Mouse (Mus musculus) neural tube, embryonic 11.5 days (tissue): ENCODE data around the gene Trappc6b. TPM values are rescaled to one million over a fixed set of nuclear protein-coding genes. Genes with fewer than 3 reads are reported as not detected.
A peak's percentile ranks its signal among the peaks of the same experiment; 100 is the strongest.

Experiments used
- ATAC-seq: fragments of 200-750 bp; cut with Nextera tagmentation; 2 replicates; pipeline ENCODE4 v1.8.0; 2017; ENCODE audit warnings: moderate number of reproducible peaks, mild to moderate bottlenecking, moderate TSS enrichment, moderate library complexity; ENCODE audit not compliant: insufficient read depth, low FRiP score, low TSS enrichment
- DNase-seq: peaks from one replicate; pipeline ENCODE4 v3.0.0-alpha.2; 2015; ENCODE audit warnings: low spot score
- H3K27ac ChIP-seq: fragments of 300-500 bp; sonication (generic); 2 replicates; pipeline ENCODE4 v1.5.1; 2014; ENCODE audit warnings: low read depth, mild to moderate bottlenecking, low read length
- H3K27me3 ChIP-seq: fragments of 300-500 bp; sonication (generic); 2 replicates; pipeline ENCODE4 v1.6.1; 2014; ENCODE audit warnings: mild to moderate bottlenecking, low read length, mixed read lengths; ENCODE audit not compliant: control insufficient read depth, insufficient read depth
- H3K36me3 ChIP-seq: fragments of 300-500 bp; sonication (generic); 2 replicates; pipeline ENCODE4 v1.6.1; 2014; ENCODE audit warnings: mild to moderate bottlenecking, low read length, moderate library complexity, mixed read lengths; ENCODE audit not compliant: control insufficient read depth, insufficient read depth
- H3K4me1 ChIP-seq: fragments of 300-500 bp; sonication (generic); 2 replicates; pipeline ENCODE4 v1.6.1; 2014; ENCODE audit warnings: low read length, mixed read lengths; ENCODE audit not compliant: control insufficient read depth, insufficient read depth
- H3K4me2 ChIP-seq: fragments of 300-500 bp; sonication (generic); 2 replicates; pipeline ENCODE4 v1.6.1; 2014; ENCODE audit warnings: low read depth, mild to moderate bottlenecking, moderate library complexity
- H3K4me3 ChIP-seq: fragments of 300-500 bp; sonication (generic); 2 replicates; pipeline ENCODE4 v1.5.1; 2014; ENCODE audit warnings: low read depth, low read length
- H3K9ac ChIP-seq: fragments of 300-500 bp; sonication (generic); 2 replicates; pipeline ENCODE4 v1.6.1; 2014; ENCODE audit warnings: mild to moderate bottlenecking, low read length
- H3K9me3 ChIP-seq: fragments of 300-500 bp; sonication (generic); 2 replicates; pipeline ENCODE4 v1.6.1; 2016; ENCODE audit warnings: low read length; ENCODE audit not compliant: control insufficient read depth
- WGBS: fragments of 180-500 bp; shearing (Covaris S2); extraction: QIAGEN DNeasy Blood & Tissue Kit; methylation state at CpG from one replicate; pipeline ENCODE4 v1.1.7; 2014; 5-methylcytosine and 5-hydroxymethylcytosine counted together
- polyA plus RNA-seq: library from polyadenylated mRNA; unstranded; fragments of >200 nt; fragmentation: Nextera tagmentation; extraction: Ambion mirVana; gene quantifications from 2 replicates; pipeline ENCODE4 v1.2.1, GENCODE M21; 2014

Gene Trappc6b
- polyA plus RNA-seq, 1 experiment from 2014 or later: 74.9 TPM

- H3K4me1 ChIP-seq: no peaks in the 10 kb centered on the region
- peak; percentile 59; the same call in 1 of the 2 replicates for ATAC-seq
- 36% methylated on average over 7 of the region's 7 CpGs for WGBS
- no peak overlapping the region for H3K4me3 ChIP-seq
- no peak for DNase-seq
- H3K27ac ChIP-seq: 0 out of 2 replicates have a peak overlapping the region, but pooled peaks have one; percentile 27
- no peaks in the 10 kb centered on the region for H3K9me3 ChIP-seq
- no peak overlapping the region for H3K9ac ChIP-seq
- H3K27me3 ChIP-seq: no peaks in the 10 kb centered on the region
- H3K4me2 ChIP-seq: no peak overlapping the region
- peaks cover 2% of the 10 kb centered on the region for H3K36me3 ChIP-seq
These were observed 20.4 kb downstream of the Trappc6b start for GRCm38 (mm10) chr12:59040851-59041250.

GRCm38 (mm10) chr12:59039971-59040844 lies 21.1 kb downstream of the Trappc6b start:
- H3K27ac ChIP-seq: peak overlapping the region; percentile 80
- 3% methylated on average over 23 of the region's 23 CpGs for WGBS
- no peaks in the 10 kb centered on the region for H3K4me1 ChIP-seq
- ATAC-seq (peak; percentile 90), DNase-seq (peak; percentile 78)
- H3K4me2 ChIP-seq: peak overlapping the region; percentile 26
- H3K9ac ChIP-seq: no peak overlapping the region; the same call in 1 of the 2 replicates
- H3K9me3 ChIP-seq: no peaks in the 10 kb centered on the region
- H3K4me3 ChIP-seq: 0 out of 2 replicates have a peak overlapping the region, but pooled peaks have one; percentile 8
- peaks cover 2% of the 10 kb centered on the region for H3K36me3 ChIP-seq
- no peaks in the 10 kb centered on the region for H3K27me3 ChIP-seq

DNA sequence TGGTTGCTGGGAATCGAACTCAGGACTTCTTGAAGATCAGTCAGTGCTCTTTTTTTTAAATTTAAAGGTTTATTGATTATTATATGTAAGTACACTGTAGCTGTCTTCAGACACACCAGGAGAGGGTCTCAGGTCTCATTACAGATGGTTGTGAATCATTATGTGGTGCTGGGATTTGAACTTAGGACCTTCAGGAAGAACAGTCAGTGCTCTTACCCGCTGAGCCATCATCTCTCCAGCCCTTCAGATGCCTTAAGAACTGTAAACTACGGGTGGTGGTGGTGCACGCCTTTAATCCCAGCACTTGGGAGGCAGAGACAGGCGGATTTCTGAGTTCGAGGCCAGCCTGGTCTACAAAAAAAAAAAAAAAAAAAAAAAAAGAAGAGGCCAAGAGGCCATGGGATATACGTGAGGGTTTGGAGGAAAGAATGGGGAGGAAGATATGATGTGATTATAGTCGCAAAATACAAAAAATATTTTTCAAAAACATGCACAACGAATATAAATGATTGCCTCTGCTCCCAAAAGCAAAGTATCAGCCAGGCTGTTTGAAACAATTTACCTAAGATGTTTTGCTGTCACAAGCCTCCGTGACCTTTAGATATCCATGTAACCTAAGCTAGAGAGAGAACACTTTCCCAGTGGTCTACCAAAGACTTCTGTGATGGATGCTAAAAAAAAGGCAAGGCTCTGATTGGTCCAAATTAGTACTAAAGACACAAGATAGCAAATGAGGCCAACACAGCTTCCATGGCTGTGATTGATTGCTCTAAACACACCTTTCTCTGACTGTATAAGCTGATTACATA lies 21.9 kb downstream of the Trappc6b start:
- Histone ChIP-seq H3K9me3 (no peaks in the 10 kb centered on the region), H3K9ac (no peak overlapping the region), H3K36me3 (peaks cover 2% of the 10 kb centered on the region), H3K4me1 (no peaks in the 10 kb centered on the region), H3K4me2 (no peak overlapping the region), H3K27ac (peak overlapping the region; percentile 80; the same call in 1 of the 2 replicates), H3K4me3 (no peak overlapping the region), H3K27me3 (no peaks in the 10 kb centered on the region)
- no peak for DNase-seq
- WGBS: 65% methylated on average over 10 of the region's 10 CpGs
- no peak; the same call in 1 of the 2 replicates for ATAC-seq

DNA sequence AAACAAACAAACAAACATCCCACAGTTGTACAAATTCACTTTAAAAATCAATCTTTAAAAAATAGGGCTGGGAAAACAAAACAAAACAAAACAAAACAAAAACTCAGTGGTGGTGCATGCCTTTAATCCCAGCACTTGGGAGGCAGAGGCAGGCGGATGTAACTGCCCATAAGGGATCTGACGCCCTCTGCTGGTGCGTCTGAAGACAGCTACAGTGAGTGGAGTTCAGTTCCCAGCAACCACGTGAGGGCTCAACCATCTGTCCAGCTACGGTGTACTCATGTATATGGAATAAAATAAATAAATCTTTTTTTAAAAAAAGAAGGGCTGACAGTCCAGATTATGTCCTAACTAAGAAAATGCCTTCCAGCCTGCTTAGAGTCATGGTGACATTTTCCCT lies 29.2 kb downstream of the Trappc6b start:
- no peaks in the 10 kb centered on the region for H3K4me1 ChIP-seq
- no peak for ATAC-seq
- WGBS: 73% methylated on average over 5 of the region's 5 CpGs
- H3K4me2 ChIP-seq: no peak overlapping the region
- DNase-seq: no peak
- H3K36me3 ChIP-seq: no peaks in the 10 kb centered on the region
- no peak overlapping the region for H3K27ac ChIP-seq
- H3K9ac ChIP-seq: no peak overlapping the region
- H3K27me3 ChIP-seq: no peaks in the 10 kb centered on the region
- no peaks in the 10 kb centered on the region for H3K9me3 ChIP-seq
- no peak overlapping the region for H3K4me3 ChIP-seq

DNA sequence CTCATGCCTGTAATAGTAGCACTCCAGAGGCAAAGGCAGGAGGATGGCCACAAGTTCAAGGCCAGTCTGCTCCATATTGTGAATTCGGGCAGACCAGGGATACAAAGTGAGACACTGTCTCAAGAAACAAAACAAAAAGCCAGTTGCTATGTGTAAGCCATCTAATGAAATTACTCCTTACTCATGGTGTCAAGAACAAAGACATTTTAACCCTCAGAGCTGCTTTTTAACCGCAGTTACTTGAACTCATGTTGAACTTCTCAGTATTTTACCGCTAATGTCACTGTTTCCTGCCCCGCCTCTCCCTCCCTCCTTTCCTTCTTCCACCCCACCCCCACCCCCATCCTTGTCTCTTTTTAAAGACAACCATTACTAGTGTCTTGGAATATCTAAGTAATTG lies 40.0 kb downstream of the Trappc6b start:
- no peaks in the 10 kb centered on the region for H3K27me3 ChIP-seq
- DNase-seq (no peak), ATAC-seq (no peak)
- no peak overlapping the region for H3K9ac ChIP-seq
- WGBS: 92% methylated on average over 4 of the region's 4 CpGs
- H3K4me1 ChIP-seq: no peaks in the 10 kb centered on the region
- H3K36me3 ChIP-seq: peaks cover 3% of the 10 kb centered on the region; the same call in 1 of the 2 replicates
- H3K9me3 ChIP-seq: no peaks in the 10 kb centered on the region
- no peak overlapping the region for H3K4me3 ChIP-seq
- no peak overlapping the region for H3K27ac ChIP-seq
- no peak overlapping the region for H3K4me2 ChIP-seq

GRCm38 (mm10) chr12:59019891-59020290 lies 41.4 kb downstream of the Trappc6b start:
- Histone ChIP-seq H3K4me3 (no peak overlapping the region), H3K4me2 (no peak overlapping the region), H3K9me3 (no peaks in the 10 kb centered on the region), H3K9ac (no peak overlapping the region), H3K27me3 (no peaks in the 10 kb centered on the region), H3K27ac (no peak overlapping the region), H3K4me1 (no peaks in the 10 kb centered on the region), H3K36me3 (peaks cover 3% of the 10 kb centered on the region; the same call in 1 of the 2 replicates)
- ATAC-seq (no peak), DNase-seq (no peak)
- WGBS: 87% methylated on average over 2 of the region's 2 CpGs

DNA sequence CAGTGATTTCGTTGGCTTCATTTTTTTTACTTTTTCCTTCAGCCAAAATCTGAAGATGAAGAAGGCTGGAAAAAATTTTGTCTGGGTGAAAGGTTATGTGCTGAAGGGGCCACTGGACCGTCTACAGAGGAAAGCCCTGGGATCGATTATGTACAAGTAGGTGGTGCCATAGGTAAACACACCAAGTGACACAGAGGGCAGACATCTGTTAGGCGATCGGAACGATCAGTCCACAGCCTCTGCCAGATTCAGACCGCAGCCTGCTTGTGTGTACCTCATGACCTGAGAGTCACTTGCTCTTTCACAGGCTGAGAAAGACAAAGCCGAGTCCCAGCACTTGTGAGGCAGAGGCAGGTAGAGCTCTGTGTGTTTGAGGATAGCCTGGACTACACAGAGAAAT lies 43.3 kb downstream of the Trappc6b start:
- no peaks in the 10 kb centered on the region for H3K27me3 ChIP-seq
- H3K9ac ChIP-seq: no peak overlapping the region
- no peak overlapping the region for H3K4me2 ChIP-seq
- H3K36me3 ChIP-seq: peaks cover 3% of the 10 kb centered on the region; the same call in 1 of the 2 replicates
- H3K4me3 ChIP-seq: no peak overlapping the region
- WGBS: 87% methylated on average over 8 of the region's 8 CpGs
- no peaks in the 10 kb centered on the region for H3K4me1 ChIP-seq
- H3K9me3 ChIP-seq: no peaks in the 10 kb centered on the region
- no peak for ATAC-seq
- H3K27ac ChIP-seq: no peak overlapping the region
- DNase-seq: no peak

GRCm38 (mm10) chr12:59013234-59013633 lies 48.0 kb downstream of the Trappc6b start, which contains the start of gene Gemin2:
TSS of gene Gemin2 (plus strand) at chr12:59013393.
- H3K9me3 ChIP-seq: no peaks in the 10 kb centered on the region
- peak within 1 kb of the TSS; percentile 54; the same call in 1 of the 2 replicates for H3K27ac ChIP-seq
- H3K4me2 ChIP-seq: peak within 1 kb of the TSS; percentile 72
- peaks cover 4% of the 10 kb centered on the region; the same call in 1 of the 2 replicates for H3K4me1 ChIP-seq
- ATAC-seq: peak; percentile 63
- no peaks in the 10 kb centered on the region for H3K36me3 ChIP-seq
- WGBS: under 1% methylated on average over 28 of the region's 28 CpGs
- peak; percentile 92 for DNase-seq
- H3K4me3 ChIP-seq: peak within 1 kb of the TSS; percentile 83
- no peaks in the 10 kb centered on the region for H3K27me3 ChIP-seq
- H3K9ac ChIP-seq: peak within 1 kb of the TSS; percentile 71
